Mouse (Mus musculus): ENCODE results near the gene Ugt1a10.
"Not testable (repeated sequence)": the region's sequence is repeated elsewhere in the genome, so short reads cannot be mapped to it uniquely, and the experiment has no call there.

The Ugt1a10 gene

GRCm38 (mm10) chr1:88055088-88055487, at the start of gene Ugt1a10:
Ugt1a10 (plus strand) TSS chr1:88055388.
- in situ Hi-C loops (cut with MboI, MseI), result no loop called here

GRCm38 (mm10) chr1:88007692-88008210, 47.4 kb upstream of the Ugt1a10 start:
- in situ Hi-C loops (cut with MboI, MseI), result no loop called here

- in situ Hi-C loops (cut with MboI, MseI), result no loop called here
Observed at GRCm38 (mm10) chr1:88008211-88008697, 46.9 kb upstream of the Ugt1a10 start, which contains the start of gene Usp40. Usp40 (minus strand) TSS chr1:88008551.

- in situ Hi-C loops (cut with MboI, MseI), result no loop called here
Observed at GRCm38 (mm10) chr1:88008735-88009134, 46.5 kb upstream of the Ugt1a10 start.

- in situ Hi-C loops (cut with MboI, MseI), result no loop called here
Observed at GRCm38 (mm10) chr1:88009521-88009920, 45.7 kb upstream of the Ugt1a10 start.

- in situ Hi-C loops (cut with MboI, MseI), result no loop called here
Observed at GRCm38 (mm10) chr1:88013726-88014125, 41.5 kb upstream of the Ugt1a10 start.

- in situ Hi-C loops (cut with MboI, MseI), result no loop called here
Observed at GRCm38 (mm10) chr1:88014194-88014593, 41.0 kb upstream of the Ugt1a10 start.

GRCm38 (mm10) chr1:88014671-88015070, 40.5 kb upstream of the Ugt1a10 start:
- in situ Hi-C loops (cut with MboI, MseI), result no loop called here

- in situ Hi-C loops (cut with MboI, MseI), result no loop called here
Observed at GRCm38 (mm10) chr1:88015371-88015770, 39.8 kb upstream of the Ugt1a10 start.

GRCm38 (mm10) chr1:88025244-88025643, 29.9 kb upstream of the Ugt1a10 start:
- in situ Hi-C loops (cut with MboI, MseI), result not testable (repeated sequence)

- in situ Hi-C loops (cut with MboI, MseI), result not testable (repeated sequence)
Observed at GRCm38 (mm10) chr1:88043044-88043443, 12.1 kb upstream of the Ugt1a10 start.

- in situ Hi-C loops (cut with MboI, MseI), result not testable (repeated sequence)
Observed at GRCm38 (mm10) chr1:88044832-88045437, 10.3 kb upstream of the Ugt1a10 start.

GRCm38 (mm10) chr1:88047408-88047807, 7.8 kb upstream of the Ugt1a10 start:
- in situ Hi-C loops (cut with MboI, MseI), result not testable (repeated sequence)

GRCm38 (mm10) chr1:88066472-88067102, 11.4 kb downstream of the Ugt1a10 start:
- in situ Hi-C loops (cut with MboI, MseI), result not testable (repeated sequence)

- in situ Hi-C loops (cut with MboI, MseI), result no loop called here
Observed at GRCm38 (mm10) chr1:88070495-88070894, 15.3 kb downstream of the Ugt1a10 start, which contains the start of gene Ugt1a9. Ugt1a9 (plus strand) TSS chr1:88070800.

GRCm38 (mm10) chr1:88070902-88071301, 15.7 kb downstream of the Ugt1a10 start:
- in situ Hi-C loops (cut with MboI, MseI), result no loop called here

- in situ Hi-C loops (cut with MboI, MseI), result no loop called here
Observed at GRCm38 (mm10) chr1:88074471-88074870, 19.3 kb downstream of the Ugt1a10 start.

GRCm38 (mm10) chr1:88077128-88077527, 21.9 kb downstream of the Ugt1a10 start:
- in situ Hi-C loops (cut with MboI, MseI), result no loop called here

GRCm38 (mm10) chr1:88081670-88082069, 26.5 kb downstream of the Ugt1a10 start:
- in situ Hi-C loops (cut with MboI, MseI), result no loop called here

- in situ Hi-C loops (cut with MboI, MseI), result no loop called here
Observed at GRCm38 (mm10) chr1:88086125-88086524, 30.9 kb downstream of the Ugt1a10 start.

- in situ Hi-C loops (cut with MboI, MseI), result no loop called here
Observed at GRCm38 (mm10) chr1:88087513-88087912, 32.3 kb downstream of the Ugt1a10 start, which contains the start of gene Ugt1a8. Ugt1a8 (plus strand) TSS chr1:88087813.

- in situ Hi-C loops (cut with MboI, MseI), result no loop called here
Observed at GRCm38 (mm10) chr1:88092341-88092740, 37.2 kb downstream of the Ugt1a10 start.

GRCm38 (mm10) chr1:88094270-88094676, 39.1 kb downstream of the Ugt1a10 start:
- in situ Hi-C loops (cut with MboI, MseI), result not testable (repeated sequence)

All from T-helper 2 cell (primary cell).